Mouse (Mus musculus) E14TG2a.4 (cell line): ENCODE results near the gene Aoc2.

Source experiments
- CTCF ChIP-seq: conservative IDR thresholded peaks from 2 replicates; pipeline ENCODE4 v1.5.1; 2014; ENCODE audit warnings: low read length
- NANOG ChIP-seq: IDR thresholded peaks from 2 replicates; pipeline ENCODE4 v1.6.1; 2014; ENCODE audit warnings: borderline replicate concordance, low read length, mixed read lengths
- POU5F1 ChIP-seq: IDR thresholded peaks from 2 replicates; pipeline ENCODE4 v1.6.1; 2014; ENCODE audit warnings: low read length, borderline replicate concordance

DNA sequence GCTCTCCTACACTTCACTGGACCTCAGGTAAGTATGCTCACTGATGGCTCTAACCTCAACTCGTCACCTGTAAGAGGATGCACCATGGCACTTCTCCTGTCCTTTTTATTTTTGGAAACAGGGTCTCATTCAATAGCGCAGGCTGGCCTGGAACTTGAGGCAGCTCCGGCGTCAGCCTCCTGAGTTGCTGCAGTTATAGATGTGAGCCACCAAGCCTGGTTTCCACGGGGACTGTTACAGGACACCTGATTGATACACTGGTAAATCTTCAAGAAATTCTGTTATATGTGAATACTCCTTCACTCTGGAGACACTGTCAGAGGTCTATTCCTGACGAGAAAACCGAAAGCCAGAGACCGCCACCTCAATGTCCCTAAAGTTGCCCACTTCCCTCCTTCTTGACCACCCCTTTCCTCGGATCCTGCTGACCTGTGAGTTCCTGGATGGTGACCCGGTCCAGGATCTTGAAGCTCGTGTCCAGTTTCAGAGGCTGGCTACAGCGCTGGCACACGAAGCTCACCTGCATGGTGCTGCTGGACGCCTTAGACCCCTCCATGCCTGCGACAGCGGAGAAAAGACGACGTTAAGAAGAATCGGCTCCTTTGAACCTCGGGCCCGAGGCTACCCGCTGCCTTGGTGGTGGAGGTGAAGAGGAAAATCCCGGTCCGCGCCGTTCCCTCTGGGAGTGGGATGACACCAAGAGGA is 23.4 kb upstream of the Aoc2 start:
- TF ChIP-seq CTCF (no peak), NANOG (no peak), POU5F1 (no peak)
